Mouse (Mus musculus): ENCODE data around the gene Rnf7. TPM values are rescaled to one million over a fixed set of nuclear protein-coding genes. Genes with fewer than 3 reads are reported as not detected.
"Not testable (repeated sequence)": the region's sequence is repeated elsewhere in the genome, so short reads cannot be mapped to it uniquely, and the experiment has no call there.

Gene Rnf7
- polyA plus RNA-seq, 2 experiments, result 261 to 341 TPM

- no peak overlapping the region for H3K4me3 ChIP-seq (replicated peaks; ENCODE audit: low read length)
- H3K9ac ChIP-seq (ENCODE audit: low read depth, low read length, severe bottlenecking), result no peak overlapping the region
- no peak for TF ChIP-seq POLR2A (IDR thresholded peaks at IDR 0.05; ENCODE audit: borderline replicate concordance, extremely low read depth, insufficient read depth, insufficient read length)
- no peaks in the 10 kb centered on the region for H3K9me3 ChIP-seq (ENCODE audit: control insufficient read depth, low read length)
- WGBS, result 52% methylated on average over 17 of the region's 17 CpGs
- no peaks in the 10 kb centered on the region for H3K4me1 ChIP-seq (ENCODE audit: control insufficient read depth, insufficient read depth, low read length)
- no peaks in the 10 kb centered on the region for H3K36me3 ChIP-seq (ENCODE audit: control insufficient read depth, insufficient read depth, low read length)
- ATAC-seq (ENCODE audit: low FRiP score, low read depth), result no peak
- H3K4me2 ChIP-seq (replicated peaks; ENCODE audit: low read depth, low read length, severe bottlenecking), result no peak overlapping the region
- no peaks in the 10 kb centered on the region for H3K27me3 ChIP-seq (ENCODE audit: control insufficient read depth, insufficient read depth, low read length)
- no peak for DNase-seq (ENCODE audit: low spot score)
- H3K27ac ChIP-seq (replicated peaks; ENCODE audit: low read depth, low read length), result no peak overlapping the region
Observed at GRCm38 (mm10) chr9:96504116-96504895, 25.8 kb upstream of the Rnf7 start.

DNA sequence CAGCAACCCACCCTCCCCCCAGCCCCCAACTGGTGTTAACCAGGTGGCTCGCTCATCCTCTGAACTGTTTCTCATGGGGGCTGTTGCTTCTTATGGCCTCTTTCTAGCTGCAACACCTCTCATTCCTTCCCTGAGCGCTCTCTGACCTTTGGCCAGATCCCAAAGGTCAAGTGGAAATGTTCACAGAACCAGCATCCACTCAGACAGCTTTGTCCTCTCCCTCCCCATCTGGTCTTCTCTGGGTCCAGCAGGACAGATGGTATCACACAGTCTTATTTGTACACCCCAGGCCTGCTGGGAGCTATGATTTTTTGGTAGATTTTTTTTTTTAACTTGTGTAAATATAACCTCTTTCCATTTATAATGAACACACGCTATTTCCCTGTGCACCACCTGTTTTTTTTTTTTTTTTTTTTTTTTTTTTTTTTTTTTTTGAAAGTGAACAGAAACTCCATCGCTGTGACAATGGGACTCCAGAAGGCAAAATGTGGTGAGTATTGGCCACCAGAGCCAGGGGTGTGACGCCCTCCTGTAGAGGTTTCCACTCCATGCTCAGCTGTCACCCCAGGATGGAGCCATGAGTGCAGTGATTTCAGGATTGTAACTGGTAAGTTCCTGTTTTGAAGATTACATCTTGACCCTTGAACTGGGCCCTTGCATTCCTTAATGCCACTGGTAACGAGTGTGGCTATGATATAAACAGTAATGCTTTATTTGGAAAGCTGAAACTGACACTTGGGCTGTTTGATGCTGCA lies 24.6 kb upstream of the Rnf7 start:
- no peaks in the 10 kb centered on the region for H3K27me3 ChIP-seq (ENCODE audit: control insufficient read depth, insufficient read depth, low read length)
- no peak overlapping the region for H3K9ac ChIP-seq (ENCODE audit: low read depth, low read length, severe bottlenecking)
- TF ChIP-seq POLR2A (IDR thresholded peaks at IDR 0.05; ENCODE audit: borderline replicate concordance, extremely low read depth, insufficient read depth, insufficient read length), result no peak
- no peak overlapping the region for H3K4me2 ChIP-seq (replicated peaks; ENCODE audit: low read depth, low read length, severe bottlenecking)
- no peaks in the 10 kb centered on the region for H3K36me3 ChIP-seq (ENCODE audit: control insufficient read depth, insufficient read depth, low read length)
- H3K4me3 ChIP-seq (replicated peaks; ENCODE audit: low read length), result no peak overlapping the region
- H3K9me3 ChIP-seq (ENCODE audit: control insufficient read depth, low read length), result no peaks in the 10 kb centered on the region
- no peak; the same call in 1 of the 2 replicates for ATAC-seq (ENCODE audit: low FRiP score, low read depth)
- no peaks in the 10 kb centered on the region for H3K4me1 ChIP-seq (ENCODE audit: control insufficient read depth, insufficient read depth, low read length)
- DNase-seq (ENCODE audit: low spot score), result no peak
- WGBS, result 73% methylated on average over 6 of the region's 6 CpGs
- H3K27ac ChIP-seq (replicated peaks; ENCODE audit: low read depth, low read length), result no peak overlapping the region

GRCm38 (mm10) chr9:96501217-96501616 lies 22.7 kb upstream of the Rnf7 start:
- DNase-seq (ENCODE audit: low spot score) (no peak), ATAC-seq (ENCODE audit: low FRiP score, low read depth) (no peak; the same call in 1 of the 2 replicates)
- Histone ChIP-seq H3K4me2 (replicated peaks; ENCODE audit: low read depth, low read length, severe bottlenecking) (no peak overlapping the region), H3K4me3 (replicated peaks; ENCODE audit: low read length) (no peak overlapping the region), H3K27me3 (ENCODE audit: control insufficient read depth, insufficient read depth, low read length) (no peaks in the 10 kb centered on the region), H3K36me3 (ENCODE audit: control insufficient read depth, insufficient read depth, low read length) (no peaks in the 10 kb centered on the region), H3K4me1 (ENCODE audit: control insufficient read depth, insufficient read depth, low read length) (no peaks in the 10 kb centered on the region), H3K9me3 (ENCODE audit: control insufficient read depth, low read length) (no peaks in the 10 kb centered on the region), H3K9ac (ENCODE audit: low read depth, low read length, severe bottlenecking) (no peak overlapping the region), H3K27ac (replicated peaks; ENCODE audit: low read depth, low read length) (no peak overlapping the region)
- TF ChIP-seq POLR2A (IDR thresholded peaks at IDR 0.05; ENCODE audit: borderline replicate concordance, extremely low read depth, insufficient read depth, insufficient read length), result no peak
- WGBS, result 42% methylated on average over 7 of the region's 7 CpGs

DNA sequence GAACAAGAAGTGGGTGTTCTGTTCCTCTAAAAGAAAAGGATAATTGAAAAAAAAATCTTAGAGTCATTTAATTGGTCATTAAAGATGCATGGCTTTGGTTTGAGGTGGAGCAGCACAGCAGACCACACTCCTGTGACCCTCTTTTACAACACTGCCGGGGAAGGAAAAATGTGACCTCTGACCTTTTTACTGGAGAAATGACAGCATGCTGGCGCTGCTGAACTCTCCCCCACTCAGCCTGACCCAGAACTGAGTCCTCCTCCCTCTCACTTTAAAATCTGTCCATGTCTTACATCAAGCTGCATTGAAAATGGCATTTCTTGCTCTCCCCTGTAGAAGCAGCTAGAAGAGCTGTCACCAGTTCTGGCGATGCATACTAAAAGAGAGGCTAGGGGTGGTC lies 14.7 kb upstream of the Rnf7 start:
- no peak for ATAC-seq (ENCODE audit: low FRiP score, low read depth)
- Histone ChIP-seq H3K27ac (replicated peaks; ENCODE audit: low read depth, low read length) (no peak overlapping the region), H3K4me1 (ENCODE audit: control insufficient read depth, insufficient read depth, low read length) (peaks cover 11% of the 10 kb centered on the region), H3K4me2 (replicated peaks; ENCODE audit: low read depth, low read length, severe bottlenecking) (peak overlapping the region; percentile 38; the same call in 1 of the 2 replicates), H3K9me3 (ENCODE audit: control insufficient read depth, low read length) (no peaks in the 10 kb centered on the region), H3K27me3 (ENCODE audit: control insufficient read depth, insufficient read depth, low read length) (no peaks in the 10 kb centered on the region), H3K36me3 (ENCODE audit: control insufficient read depth, insufficient read depth, low read length) (no peaks in the 10 kb centered on the region), H3K4me3 (replicated peaks; ENCODE audit: low read length) (no peak overlapping the region), H3K9ac (ENCODE audit: low read depth, low read length, severe bottlenecking) (no peak overlapping the region)
- no peak for TF ChIP-seq POLR2A (IDR thresholded peaks at IDR 0.05; ENCODE audit: borderline replicate concordance, extremely low read depth, insufficient read depth, insufficient read length)
- 7% methylated on average over 3 of the region's 3 CpGs for WGBS
- DNase-seq (ENCODE audit: low spot score), result no peak

GRCm38 (mm10) chr9:96491810-96492209 lies 13.3 kb upstream of the Rnf7 start:
- peaks cover 11% of the 10 kb centered on the region for H3K4me1 ChIP-seq (ENCODE audit: control insufficient read depth, insufficient read depth, low read length)
- no peak for DNase-seq (ENCODE audit: low spot score)
- no peaks in the 10 kb centered on the region for H3K9me3 ChIP-seq (ENCODE audit: control insufficient read depth, low read length)
- H3K27me3 ChIP-seq (ENCODE audit: control insufficient read depth, insufficient read depth, low read length), result no peaks in the 10 kb centered on the region
- no peak overlapping the region for H3K4me3 ChIP-seq (replicated peaks; ENCODE audit: low read length)
- no peak for TF ChIP-seq POLR2A (IDR thresholded peaks at IDR 0.05; ENCODE audit: borderline replicate concordance, extremely low read depth, insufficient read depth, insufficient read length)
- H3K36me3 ChIP-seq (ENCODE audit: control insufficient read depth, insufficient read depth, low read length), result no peaks in the 10 kb centered on the region
- no peak overlapping the region for H3K27ac ChIP-seq (replicated peaks; ENCODE audit: low read depth, low read length)
- no peak overlapping the region for H3K4me2 ChIP-seq (replicated peaks; ENCODE audit: low read depth, low read length, severe bottlenecking)
- no peak for ATAC-seq (ENCODE audit: low FRiP score, low read depth)
- H3K9ac ChIP-seq (ENCODE audit: low read depth, low read length, severe bottlenecking), result no peak overlapping the region
- WGBS, result 34% methylated on average over 12 of the region's 12 CpGs

GRCm38 (mm10) chr9:96487869-96488268 lies 9.4 kb upstream of the Rnf7 start:
- ATAC-seq (ENCODE audit: low FRiP score, low read depth); H3K4me1 ChIP-seq (ENCODE audit: control insufficient read depth, insufficient read depth, low read length); H3K9ac ChIP-seq (ENCODE audit: low read depth, low read length, severe bottlenecking); DNase-seq (ENCODE audit: low spot score); H3K27ac ChIP-seq (replicated peaks; ENCODE audit: low read depth, low read length); H3K9me3 ChIP-seq (ENCODE audit: control insufficient read depth, low read length); H3K27me3 ChIP-seq (ENCODE audit: control insufficient read depth, insufficient read depth, low read length); H3K4me2 ChIP-seq (replicated peaks; ENCODE audit: low read depth, low read length, severe bottlenecking); H3K4me3 ChIP-seq (replicated peaks; ENCODE audit: low read length); H3K36me3 ChIP-seq (ENCODE audit: control insufficient read depth, insufficient read depth, low read length): not testable (repeated sequence)
- WGBS, result 95% methylated on average over 5 of the region's 5 CpGs
